Mouse (Mus musculus) G1E (cell line): ENCODE data around the gene Slc13a5. TPM values are rescaled to one million over a fixed set of nuclear protein-coding genes. Genes with fewer than 3 reads are reported as not detected.

ENCODE experiments used
- ATAC-seq: 2 replicates; pipeline ENCODE4 v1.8.0; 2016; ENCODE audit warnings: mild to moderate bottlenecking; ENCODE audit not compliant: insufficient number of reproducible peaks, poor library complexity, low FRiP score, severe bottlenecking; ENCODE audit errors: extremely low read depth
- DNase-seq: peaks from one replicate; pipeline ENCODE4 v3.0.0; 2012; ENCODE audit warnings: low spot score
- H3K27me3 ChIP-seq: 2 replicates; pipeline ENCODE4 v1.6.1; 2012; ENCODE audit warnings: mild to moderate bottlenecking, low read length, inconsistent platforms; ENCODE audit not compliant: insufficient read depth
- H3K36me3 ChIP-seq: replicated peaks from 2 replicates; pipeline ENCODE3; 2012; ENCODE audit warnings: mild to moderate bottlenecking, inconsistent platforms
- H3K4me1 ChIP-seq: 2 replicates; pipeline ENCODE4 v1.6.1; 2012; ENCODE audit warnings: low read depth, low read length, inconsistent platforms, mixed read lengths; ENCODE audit not compliant: insufficient read depth
- H3K4me3 ChIP-seq: 2 replicates; pipeline ENCODE4 v1.5.1; 2012; ENCODE audit warnings: low read depth, mild to moderate bottlenecking, inconsistent platforms, low read length, moderate library complexity, mixed read lengths
- H3K9me3 ChIP-seq: replicated peaks from 2 replicates; pipeline ENCODE4 v1.6.1; 2012; ENCODE audit warnings: inconsistent platforms
- CTCF ChIP-seq: IDR thresholded peaks from 2 replicates; pipeline ENCODE4 v1.5.1; 2012; ENCODE audit warnings: low read depth, low read length, inconsistent platforms, mixed read lengths
- GATA1 ChIP-seq: IDR thresholded peaks from 2 replicates; pipeline ENCODE4 v1.6.1; 2012; ENCODE audit warnings: borderline replicate concordance, low read length, inconsistent platforms, mixed read lengths
- GATA2 ChIP-seq: IDR thresholded peaks from 2 replicates; pipeline ENCODE4 v1.6.1; 2012; ENCODE audit warnings: low read depth, low read length, inconsistent platforms, borderline replicate concordance
- POLR2AphosphoS5 ChIP-seq: IDR thresholded peaks from 2 replicates; pipeline ENCODE4 v1.6.1; 2012; ENCODE audit warnings: low read depth, low read length, inconsistent platforms; ENCODE audit not compliant: insufficient replicate concordance
- TAL1 ChIP-seq: conservative IDR thresholded peaks from 2 replicates; pipeline ENCODE4 v1.6.1; 2012; ENCODE audit warnings: low read depth, low read length, inconsistent platforms, mixed read lengths
- polyA plus RNA-seq: library from polyadenylated mRNA; stranded (reverse); fragments of >175 nt; gene quantifications from 2 replicates; pipeline ENCODE4 v1.2.3, GENCODE M21; 2012
- total RNA-seq, 2 experiments: library from RNA; stranded (forward) in 1 of 2; stranded (reverse) in 1 of 2; fragments of 200-1000 nt in 1 of 2; fragments of >200 nt in 1 of 2; fragmentation: Nextera tagmentation in 1 of 2; gene quantifications; 2 replicates each; pipeline ENCODE4 v1.2.3; 2014 to 2017

The Slc13a5 gene
- total RNA-seq (2014; fragmentation: Nextera tagmentation) (not detected in 2 replicates), total RNA-seq (2017) (0.06 and 0.11 TPM in 2 replicates), polyA plus RNA-seq (not detected in 2 replicates)

DNA sequence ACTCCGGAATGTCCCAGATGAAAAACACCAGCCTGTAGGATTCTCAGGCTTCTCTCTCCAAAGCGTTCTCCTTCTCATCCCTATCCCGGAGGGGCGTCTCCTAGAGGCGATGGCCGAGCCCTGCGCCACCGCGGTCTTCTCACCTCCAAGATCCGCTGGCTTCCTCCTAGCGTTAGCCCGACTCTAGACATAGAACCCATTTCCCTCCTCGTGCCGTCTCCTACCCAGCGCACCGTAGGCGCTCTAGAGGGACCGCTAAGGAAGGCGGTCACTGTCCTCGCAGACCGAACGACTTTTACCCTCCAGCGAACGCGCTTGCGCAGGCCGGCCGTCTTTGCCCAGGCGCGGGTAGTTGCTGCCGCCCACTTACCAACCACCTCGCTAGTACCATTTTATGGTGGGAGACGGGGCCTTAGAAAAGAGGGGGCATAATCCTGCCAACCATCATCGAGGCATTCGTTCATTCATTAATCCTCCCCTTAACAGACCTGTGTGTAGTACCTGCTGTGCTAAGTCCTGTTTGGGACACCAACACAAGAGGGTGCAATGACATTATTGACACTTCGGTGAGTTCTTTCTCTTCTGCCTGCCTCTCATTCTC is at the start of gene Slc13a5:
Gene Slc13a5, minus strand, starts transcription at position 263 of the 601 bp plus-strand sequence.
- H3K4me3 ChIP-seq: no peak within 1 kb of the TSS
- DNase-seq (no peak), ATAC-seq (no peak)
- no peaks in the 10 kb centered on the region for H3K4me1 ChIP-seq
- no peaks in the 10 kb centered on the region for H3K9me3 ChIP-seq
- H3K27me3 ChIP-seq: peaks cover 14% of the 10 kb centered on the region; the same call in 1 of the 2 replicates
- TF ChIP-seq TAL1 (no peak), GATA2 (no peak), GATA1 (no peak), CTCF (no peak), POLR2AphosphoS5 (no peak)
- no peaks in the 10 kb centered on the region for H3K36me3 ChIP-seq

DNA sequence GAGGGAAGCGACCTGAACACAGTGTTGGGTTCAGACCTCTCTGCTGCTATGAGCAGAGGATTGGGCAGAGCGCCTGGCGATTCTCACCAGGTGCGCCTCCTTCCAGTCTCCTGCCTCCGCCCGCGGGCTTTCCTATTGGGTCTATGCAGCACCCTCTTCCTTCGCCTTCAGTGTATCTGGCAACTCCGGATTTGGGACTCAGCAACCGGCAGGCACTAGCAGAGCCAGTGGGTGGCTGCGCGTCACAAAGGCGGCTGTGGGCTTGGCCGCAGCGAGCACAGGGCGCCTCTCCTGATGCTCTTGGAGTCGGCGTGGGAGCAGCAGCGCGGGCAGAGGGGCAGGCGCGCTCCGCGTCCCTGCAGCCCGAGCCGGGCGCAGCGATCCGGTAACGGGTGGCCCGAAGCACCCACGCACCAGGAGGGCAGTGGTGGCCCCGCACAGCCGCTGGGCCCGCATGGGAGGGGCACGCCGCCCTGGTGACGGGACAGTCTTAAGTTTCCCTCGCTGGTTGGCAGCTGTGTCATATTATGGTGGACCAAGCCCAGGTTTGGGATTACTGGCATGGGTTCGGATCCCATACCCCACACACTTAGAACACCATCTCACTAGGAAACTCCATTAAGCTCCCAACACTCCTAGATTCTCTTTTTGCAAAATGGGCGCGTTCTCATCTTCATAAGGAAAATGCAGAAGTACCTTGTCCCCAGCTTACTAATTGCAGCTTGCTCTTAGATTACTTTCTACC is 47.3 kb upstream of the Slc13a5 start, which contains the start of gene Fbxo39:
Gene Fbxo39, plus strand, starts transcription at position 294 of the 745 bp plus-strand sequence.
- no peak within 1 kb of the TSS for H3K4me3 ChIP-seq
- no peaks in the 10 kb centered on the region for H3K36me3 ChIP-seq
- H3K4me1 ChIP-seq: no peaks in the 10 kb centered on the region
- H3K27me3 ChIP-seq: peaks cover 5% of the 10 kb centered on the region
- no peak for ATAC-seq
- H3K9me3 ChIP-seq: no peaks in the 10 kb centered on the region
- DNase-seq: no peak
- TF ChIP-seq CTCF (no peak), GATA2 (no peak), GATA1 (no peak), POLR2AphosphoS5 (no peak), TAL1 (no peak)

GRCm38 (mm10) chr11:72311355-72312001 is 44.5 kb upstream of the Slc13a5 start:
- ATAC-seq: no peak
- no peak for DNase-seq
- Histone ChIP-seq H3K4me3 (no peak overlapping the region), H3K9me3 (no peaks in the 10 kb centered on the region), H3K27me3 (peaks cover 5% of the 10 kb centered on the region), H3K4me1 (no peaks in the 10 kb centered on the region), H3K36me3 (no peaks in the 10 kb centered on the region)
- TF ChIP-seq POLR2AphosphoS5 (no peak), CTCF (no peak), GATA2 (no peak), GATA1 (no peak), TAL1 (no peak)

DNA sequence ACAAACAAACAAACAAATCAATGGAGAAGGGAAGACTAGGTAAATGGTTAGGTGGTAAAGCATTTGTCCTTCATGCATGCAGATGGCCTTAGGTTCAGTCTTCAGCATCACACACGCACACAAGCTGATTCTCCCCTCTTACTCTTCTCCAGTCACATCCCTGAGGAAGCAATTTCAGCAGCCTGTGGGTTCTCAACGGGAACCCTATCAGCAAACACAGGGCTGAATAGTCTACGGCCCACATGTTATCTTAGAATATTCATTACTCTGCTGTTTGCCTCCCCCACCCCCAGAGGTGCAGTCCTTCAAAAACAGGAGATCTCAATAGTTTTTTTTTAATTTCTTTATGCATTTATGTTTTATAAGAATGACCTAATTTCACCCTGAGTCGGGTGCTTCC is 43.5 kb upstream of the Slc13a5 start:
- no peak for TF ChIP-seq TAL1
- TF ChIP-seq GATA1: no peak
- no peak for TF ChIP-seq POLR2AphosphoS5
- no peak for TF ChIP-seq GATA2
- no peak for TF ChIP-seq CTCF
- Histone ChIP-seq H3K27me3 (peaks cover 5% of the 10 kb centered on the region), H3K9me3 (no peaks in the 10 kb centered on the region), H3K4me3 (no peak overlapping the region), H3K4me1 (no peaks in the 10 kb centered on the region), H3K36me3 (no peaks in the 10 kb centered on the region)
- ATAC-seq (no peak), DNase-seq (no peak)

DNA sequence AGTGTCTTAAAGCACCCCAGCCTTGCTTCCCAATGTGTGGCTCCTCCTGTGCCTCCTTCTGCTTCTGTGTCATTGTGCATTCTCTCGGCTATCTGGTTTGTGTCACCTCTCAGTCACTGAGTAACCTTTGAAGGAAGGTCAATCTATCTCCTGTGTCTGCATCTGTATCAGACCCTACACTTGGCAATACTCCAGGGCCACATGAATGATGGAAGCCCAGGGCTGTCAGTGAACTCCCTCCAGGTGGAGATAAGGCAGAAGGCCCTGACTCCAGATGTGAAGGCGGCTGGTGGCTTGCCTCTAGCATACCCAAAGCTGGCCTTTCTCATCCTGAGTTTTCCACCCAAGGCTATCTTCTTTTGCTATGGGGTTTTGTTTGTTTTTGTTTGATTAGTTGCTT is 42.0 kb upstream of the Slc13a5 start:
- H3K36me3 ChIP-seq: no peaks in the 10 kb centered on the region
- H3K4me1 ChIP-seq: no peaks in the 10 kb centered on the region
- no peak for DNase-seq
- H3K4me3 ChIP-seq: no peak overlapping the region
- no peak for ATAC-seq
- peaks cover 8% of the 10 kb centered on the region for H3K27me3 ChIP-seq
- no peak for TF ChIP-seq GATA2
- TF ChIP-seq POLR2AphosphoS5: no peak
- TF ChIP-seq GATA1: no peak
- TF ChIP-seq CTCF: no peak
- no peak for TF ChIP-seq TAL1
- no peaks in the 10 kb centered on the region for H3K9me3 ChIP-seq

GRCm38 (mm10) chr11:72307461-72307860 is 40.4 kb upstream of the Slc13a5 start:
- H3K36me3 ChIP-seq: no peaks in the 10 kb centered on the region
- H3K27me3 ChIP-seq: peaks cover 11% of the 10 kb centered on the region
- DNase-seq (no peak), ATAC-seq (no peak)
- H3K9me3 ChIP-seq: no peaks in the 10 kb centered on the region
- no peaks in the 10 kb centered on the region; the same call in 1 of the 2 replicates for H3K4me1 ChIP-seq
- TF ChIP-seq GATA2 (no peak), POLR2AphosphoS5 (no peak), GATA1 (no peak), CTCF (no peak), TAL1 (no peak)
- no peak overlapping the region for H3K4me3 ChIP-seq
